Mouse (Mus musculus) spleen, postnatal 14 days (tissue): ENCODE measurements around the gene P2rx1.

ENCODE experiments used
- DNase-seq, 2 experiments: peaks; one replicate each; pipeline ENCODE4 v3.0.0; 2021 to 2022; ENCODE audit warnings: low spot score in 2 of 2

P2rx1 gene

DNA sequence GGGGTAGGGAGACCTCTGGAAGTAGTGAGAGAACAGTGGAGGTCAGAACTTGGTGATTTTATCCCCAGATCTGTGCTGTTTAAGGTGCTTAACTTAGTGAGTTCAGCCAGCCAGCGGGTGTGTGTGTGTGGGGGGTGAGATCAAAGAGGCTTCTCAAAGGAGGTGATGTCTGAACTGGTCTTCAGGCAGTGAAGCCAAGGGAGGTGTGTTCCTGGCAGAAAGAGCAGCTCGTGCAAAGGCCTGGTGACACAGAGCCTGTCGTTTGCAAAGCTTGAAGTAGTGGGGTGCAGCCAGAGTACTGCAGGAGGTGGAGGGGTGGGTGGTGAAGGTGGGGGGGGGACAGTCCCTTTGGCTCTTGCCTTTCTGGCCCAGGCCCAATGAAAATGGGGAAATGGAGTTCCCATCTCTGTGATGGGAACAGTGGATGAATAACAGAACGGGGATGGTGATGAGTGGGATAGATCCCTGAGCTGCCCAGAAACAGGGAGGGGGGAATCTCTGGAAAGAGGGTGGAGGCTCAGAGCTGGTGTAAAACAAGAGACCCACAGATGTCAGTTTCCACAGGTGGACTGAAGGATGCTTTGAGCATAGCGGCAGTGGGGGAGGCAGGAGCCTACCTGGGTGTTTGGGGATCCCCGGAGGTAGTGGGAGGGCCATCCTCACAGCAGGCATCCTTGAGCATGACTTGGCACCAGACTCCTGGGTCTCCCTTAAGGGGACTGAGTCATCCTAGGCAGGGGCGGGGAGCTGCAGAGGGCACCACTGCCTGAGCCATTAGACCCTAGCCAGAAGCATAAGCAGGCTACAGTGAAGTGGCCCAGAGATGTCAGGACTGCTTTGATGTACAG, 22.3 kb downstream of the P2rx1 start:
- DNase-seq: no peak

- DNase-seq: no peak
These were observed 24.2 kb downstream of the P2rx1 start for GRCm38 (mm10) chr11:73023099-73023498.

- no peak for DNase-seq
These were observed 24.9 kb downstream of the P2rx1 start for GRCm38 (mm10) chr11:73023827-73024226.

- peak in 1 of 2 experiments; percentile 37 for DNase-seq
These were observed 25.5 kb downstream of the P2rx1 start for GRCm38 (mm10) chr11:73024236-73024904.

- DNase-seq: no peak
These were observed 28.1 kb downstream of the P2rx1 start for GRCm38 (mm10) chr11:73026961-73027360.

GRCm38 (mm10) chr11:73030821-73031498, 32.1 kb downstream of the P2rx1 start:
- peak; percentile 42 to 51 for DNase-seq

DNA sequence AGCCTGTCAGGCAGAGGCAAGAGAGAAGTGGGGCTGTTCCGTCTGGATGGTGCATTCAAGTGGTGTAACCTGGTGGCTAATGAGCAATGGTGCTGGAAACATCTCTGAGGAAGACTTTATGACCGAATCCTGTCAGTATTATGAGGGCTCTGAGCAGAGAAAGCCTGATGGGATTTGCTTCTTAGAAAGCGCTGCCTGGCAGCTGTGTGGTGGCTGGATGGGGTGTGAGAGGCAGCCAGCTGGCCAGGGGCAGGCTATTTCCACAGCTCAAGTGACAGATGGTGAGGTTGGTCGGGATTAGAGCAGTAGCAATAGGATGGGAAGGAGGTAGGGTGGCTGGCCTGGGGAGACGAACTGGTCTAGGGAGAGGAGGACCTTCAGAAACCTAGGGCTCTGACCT, 32.6 kb downstream of the P2rx1 start:
- no peak for DNase-seq

DNA sequence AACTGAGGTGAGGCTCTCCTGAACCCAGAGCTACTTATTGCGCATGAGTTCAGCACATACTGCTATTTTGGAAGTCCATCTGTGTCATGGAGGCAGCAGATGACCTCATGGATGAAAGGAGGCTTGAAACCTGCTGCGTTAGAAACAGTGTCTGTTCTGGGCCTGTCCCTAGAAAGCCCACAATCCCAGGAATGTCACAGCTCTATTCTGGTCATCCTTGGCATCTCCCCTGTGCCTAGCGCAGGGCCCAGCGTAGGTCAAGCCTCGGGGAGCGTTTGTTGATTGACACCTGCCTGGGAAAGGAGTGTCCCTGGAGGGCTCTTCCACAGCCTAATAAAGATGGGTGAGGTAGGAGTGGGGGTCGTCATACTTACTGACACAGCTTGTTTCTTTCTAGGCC, 37.2 kb downstream of the P2rx1 start:
- DNase-seq: no peak

GRCm38 (mm10) chr11:73036889-73037288, 38.0 kb downstream of the P2rx1 start:
- DNase-seq: no peak

DNA sequence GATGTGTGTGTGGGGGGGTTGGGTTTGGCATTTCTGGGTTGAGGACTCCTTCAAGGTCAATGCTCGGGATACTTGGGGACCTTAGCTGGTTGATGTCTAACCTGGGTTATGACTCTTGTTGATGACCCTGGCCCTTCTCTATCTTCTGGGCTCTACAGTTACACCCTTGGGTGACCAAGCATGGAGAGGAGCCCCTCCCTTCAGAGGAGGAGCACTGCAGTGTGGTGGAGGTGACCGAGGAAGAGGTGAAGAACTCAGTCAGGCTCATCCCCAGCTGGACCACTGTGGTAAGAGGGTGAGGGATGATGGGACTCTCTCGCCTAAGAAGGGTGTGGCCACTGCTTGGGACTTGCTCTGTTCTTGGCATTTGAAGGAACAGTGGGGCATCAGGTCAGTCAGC, 38.8 kb downstream of the P2rx1 start:
- DNase-seq: no peak

DNA sequence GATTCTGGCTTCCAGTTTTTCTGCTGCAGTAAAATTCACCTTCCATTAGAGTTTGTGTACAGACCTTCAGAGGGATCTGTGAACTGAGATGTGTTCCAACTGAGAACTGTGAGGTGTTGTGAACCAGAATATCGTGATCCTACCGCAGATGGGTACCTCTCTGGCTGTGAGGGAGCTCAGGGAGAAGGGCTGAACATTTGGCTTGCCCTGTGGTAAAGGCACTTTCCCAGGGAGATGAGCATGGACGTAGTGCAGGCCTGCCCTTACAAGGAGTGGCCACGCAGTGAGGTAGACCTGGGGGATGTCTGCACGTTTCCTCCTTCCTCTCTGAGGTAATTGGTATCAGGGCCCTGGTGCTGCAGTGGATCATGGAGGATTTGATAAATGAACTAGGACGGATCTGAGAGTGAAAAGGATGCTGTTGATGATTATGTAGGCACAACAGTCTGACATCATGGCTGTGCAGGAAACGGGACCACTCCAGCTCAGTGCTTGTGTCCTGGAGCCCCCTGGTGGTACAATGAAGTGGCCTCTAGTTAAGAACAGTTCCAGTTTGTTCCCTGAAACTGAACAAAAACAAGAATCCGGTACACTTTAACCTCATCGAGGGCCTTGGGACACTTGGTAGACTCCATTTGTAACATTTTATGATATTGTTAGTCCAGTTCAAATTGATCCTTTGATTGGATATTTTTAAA, 40.3 kb downstream of the P2rx1 start:
- DNase-seq: peak; percentile 7 to 49

GRCm38 (mm10) chr11:73044229-73044755, 45.4 kb downstream of the P2rx1 start:
- no peak for DNase-seq

DNA sequence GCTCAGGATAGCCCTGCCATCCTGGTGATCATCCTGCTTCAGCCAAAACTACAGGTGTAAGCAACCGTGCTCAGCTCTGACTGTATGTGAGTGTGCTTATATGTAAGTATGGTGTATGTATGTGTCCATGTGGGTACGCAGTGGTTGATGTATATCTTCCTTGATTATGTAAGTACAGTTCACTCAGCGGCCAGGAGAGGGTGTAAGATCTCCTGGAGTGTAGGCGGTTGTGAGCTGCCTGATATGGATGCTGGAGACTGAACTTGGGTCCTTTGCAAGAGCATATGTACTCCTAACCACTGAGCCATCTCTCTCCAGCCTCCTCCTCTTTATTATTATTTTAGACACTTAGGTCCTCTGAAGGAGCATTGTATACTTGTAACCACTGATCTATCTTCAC, 45.9 kb downstream of the P2rx1 start:
- no peak for DNase-seq

- DNase-seq: peak; percentile 97
These were observed 48.7 kb downstream of the P2rx1 start, which contains the start of gene Ncbp3 for GRCm38 (mm10) chr11:73047542-73047996. TSS of gene Ncbp3 (plus strand) at chr11:73047783.

- no peak for DNase-seq
These were observed 49.4 kb downstream of the P2rx1 start for GRCm38 (mm10) chr11:73048030-73048876.

DNA sequence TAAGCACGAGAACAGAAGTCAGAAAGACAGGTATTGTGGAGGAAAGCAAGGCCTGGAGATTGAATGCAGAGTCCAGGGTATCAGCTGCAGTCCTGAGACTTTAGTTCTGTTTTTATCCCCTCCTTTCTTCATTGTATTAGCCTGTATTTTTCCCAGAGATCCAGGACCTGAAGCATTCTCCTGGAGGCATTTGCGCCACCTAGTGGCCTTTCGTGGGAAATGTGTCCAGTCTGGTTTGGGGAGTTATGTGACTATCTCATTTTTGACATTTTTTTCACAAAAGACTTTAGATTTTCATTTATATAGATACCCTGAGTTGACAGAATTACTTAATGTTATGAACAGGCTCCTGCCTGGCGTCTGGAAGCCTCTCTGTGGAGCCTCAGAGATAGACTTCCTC, 50.4 kb downstream of the P2rx1 start:
- DNase-seq: peak; percentile 51 to 63

DNA sequence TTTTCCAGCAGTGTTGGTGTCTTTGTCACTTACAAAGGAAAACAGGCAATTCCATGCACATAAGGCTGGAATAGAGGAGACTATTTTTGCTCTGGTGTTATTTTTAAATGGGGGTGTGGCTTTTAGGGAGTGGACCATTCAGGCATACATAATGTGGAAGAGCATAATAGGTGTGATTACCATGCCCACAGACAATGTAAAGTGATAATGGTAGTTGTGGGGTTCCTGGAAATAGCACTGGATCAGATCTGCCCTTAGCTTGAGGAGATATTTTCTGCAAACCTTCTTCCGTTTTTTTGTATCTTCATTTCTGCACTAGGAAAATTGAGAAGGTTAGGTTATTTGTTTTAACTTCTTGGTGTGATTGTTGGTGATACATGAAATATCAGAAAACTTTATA, 53.9 kb downstream of the P2rx1 start:
- DNase-seq: no peak

- no peak for DNase-seq
These were observed 58.8 kb downstream of the P2rx1 start for GRCm38 (mm10) chr11:73057701-73058100.

DNA sequence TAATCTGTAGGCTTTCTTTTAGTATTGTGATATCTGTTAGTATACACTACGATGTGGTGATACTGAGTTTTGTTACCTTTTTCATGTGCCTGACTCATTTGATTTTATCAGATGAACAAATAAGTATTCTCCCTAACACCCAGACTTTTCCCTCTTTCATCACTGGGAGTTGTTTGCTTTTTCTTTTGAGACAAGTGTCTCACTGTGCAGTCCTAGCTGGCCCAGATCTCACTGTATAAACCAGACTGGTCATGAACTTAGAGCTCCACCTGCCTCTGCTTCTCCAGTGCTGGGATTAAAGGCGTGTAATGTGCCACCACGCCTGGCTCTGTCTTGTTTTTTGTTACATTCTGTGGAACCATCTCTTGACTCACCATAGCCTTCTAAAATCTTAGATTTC, 60.7 kb downstream of the P2rx1 start:
- no peak for DNase-seq

- no peak for DNase-seq
These were observed 62.5 kb downstream of the P2rx1 start for GRCm38 (mm10) chr11:73061413-73061812.
